Comparison of ENCODE assay signal across 8 mouse cellular contexts in genomic region chr3:127763076-127763612, GRCm38 (mm10). TPM values are rescaled to one million over a fixed set of nuclear protein-coding genes. Genes with fewer than 3 reads are reported as not detected.
A peak's percentile ranks its signal among the peaks of the same experiment; 100 is the strongest.
DNase-seq lines count a peak whose midpoint lies in the region; ATAC-seq and TF ChIP-seq lines count a peak whose summit lies in the region.

No protein-coding gene starts in this region.

- no peak for ATAC-seq in cerebellum, adult (ENCODE audit: insufficient number of reproducible peaks, low FRiP score, low TSS enrichment)
- ATAC-seq in erythroid progenitor cell, adult 5-6 weeks (replicated peaks; ENCODE audit: low FRiP score, poor library complexity, severe bottlenecking) = peak; percentile 77
- ATAC-seq in megakaryocyte, adult 5-6 weeks (ENCODE audit: poor library complexity, severe bottlenecking) = peak; percentile 95

- no peak overlapping the region for H3K4me3 ChIP-seq in spleen, adult 2 months (ENCODE audit: extremely low read depth, insufficient read depth, insufficient read length)

- H3K4me1 ChIP-seq in spleen, adult 2 months (ENCODE audit: control insufficient read depth, insufficient read depth, insufficient read length) = no peaks in the 10 kb centered on the region

- TF ChIP-seq POLR2A in spleen, adult 2 months (IDR thresholded peaks at IDR 0.05; ENCODE audit: low read depth, low read length) = no peak

- peak; percentile 23 for DNase-seq in cerebellum, adult 11 months
- peak; percentile 83 to 87 for DNase-seq in adrenal gland, postnatal 36 days
- peak; percentile 16 for DNase-seq in heart, postnatal 25 days (ENCODE audit: low spot score)
- DNase-seq in layer of hippocampus, postnatal 36 days = peak; percentile 56 to 78
- peak; percentile 81 to 86 for DNase-seq in spleen, adult 2 months (ENCODE audit: low read depth in 1 of 2, low spot score in 2 of 2)

- WGBS in spleen, adult 2 months = 16% methylated on average over 7 of the region's 7 CpGs

- TF ChIP-seq CTCF in spleen, adult 2 months (IDR thresholded peaks at IDR 0.05; ENCODE audit: extremely low read depth, insufficient read depth, insufficient read length, insufficient replicate concordance) = peak; percentile 32; the same call in 1 of the 2 replicates

- intact Hi-C loops in heart, postnatal 25 days (cut with DNase I) = loop anchor here (2.0 to 5.0 kb wide), 2 partner anchors 74 to 138 kb away; partner anchors contain the start of gene Ap1ar

- H3K36me3 ChIP-seq in spleen, adult 2 months (ENCODE audit: control insufficient read depth, insufficient read depth, low read length) = no peaks in the 10 kb centered on the region

- H3K27me3 ChIP-seq in spleen, adult 2 months (ENCODE audit: control insufficient read depth, insufficient read depth, low read length) = no peaks in the 10 kb centered on the region

- no peak overlapping the region for H3K27ac ChIP-seq in spleen, adult 2 months (ENCODE audit: insufficient read depth, low read length)

RNA-seq across cellular contexts. Expression of gene Alpk1, which starts 17.2 kb away (rescaled TPM):
- 10 to 100 TPM in 1 of 2 experiments, 1 to 10 TPM in 1; 9.4 to 12.7 TPM for total RNA-seq in adrenal gland, postnatal 36 days (2021)
- 2.5 and 10.5 TPM in 2 replicates for total RNA-seq in erythroid progenitor cell, adult 5-6 weeks (2015; ENCODE audit: low replicate concordance)
- 1.2 and 2.1 TPM in 2 replicates for total RNA-seq in erythroid progenitor cell, adult 5-6 weeks (2017; ENCODE audit: low replicate concordance)
- 1 to 10 TPM; 2.4 to 3.9 TPM for total RNA-seq in heart, postnatal 25 days (2021)
- total RNA-seq in layer of hippocampus, postnatal 36 days (2021) = 1 to 10 TPM; 7.8 to 7.9 TPM
- total RNA-seq in megakaryocyte, adult 5-6 weeks (2015) = 15.5 and 17.8 TPM in 2 replicates
- total RNA-seq in megakaryocyte, adult 5-6 weeks (2017) = 28.7 and 35.1 TPM in 2 replicates
- polyA plus RNA-seq in spleen, adult 2 months (2012; rRNA removed) = 1.5 and 1.6 TPM in 2 replicates

RNA-seq across cellular contexts. Expression of gene Tifa, which starts 26.5 kb away (rescaled TPM):
- 1 to 10 TPM; 4.4 to 4.9 TPM for total RNA-seq in adrenal gland, postnatal 36 days (2021)
- 80.1 and 82.9 TPM in 2 replicates for total RNA-seq in erythroid progenitor cell, adult 5-6 weeks (2015; ENCODE audit: low replicate concordance)
- total RNA-seq in erythroid progenitor cell, adult 5-6 weeks (2017; ENCODE audit: low replicate concordance) = 73.2 and 82.3 TPM in 2 replicates
- 1 to 10 TPM; 2.0 to 2.2 TPM for total RNA-seq in heart, postnatal 25 days (2021)
- total RNA-seq in layer of hippocampus, postnatal 36 days (2021) = 1 to 10 TPM; 6.6 to 7.7 TPM
- total RNA-seq in megakaryocyte, adult 5-6 weeks (2015) = 111 and 137 TPM in 2 replicates
- total RNA-seq in megakaryocyte, adult 5-6 weeks (2017) = 111 and 121 TPM in 2 replicates
- polyA plus RNA-seq in spleen, adult 2 months (2012; rRNA removed) = 9.3 and 14.3 TPM in 2 replicates

Comparison
In these comparisons a context has a peak if more than half of its experiments do, and no peak if none do; other contexts are left out.
1. DNase-seq: peak in every context shown above with its lines; median percentile 85 in adrenal gland, postnatal 36 days; 84 in spleen, adult 2 months; 67 in layer of hippocampus, postnatal 36 days; 23 in cerebellum, adult 11 months; 16 in heart, postnatal 25 days.
2. RNA of gene Tifa, which starts 26.5 kb away (total RNA-seq): 111 to 137 TPM in megakaryocyte, adult 5-6 weeks and 73.2 to 82.9 TPM in erythroid progenitor cell, adult 5-6 weeks; 6.6 to 7.7 TPM in layer of hippocampus, postnatal 36 days, 4.4 to 4.9 TPM in adrenal gland, postnatal 36 days and 2.0 to 2.2 TPM in heart, postnatal 25 days; every median in the first group is over 4 times any median in the second.